Mouse (Mus musculus): ENCODE measurements at regions not wholly inside any gene's neighbourhood (a gene's known extent, or its start where the extent isn't known, plus 50 kb on each side); places are given as distances from the start of the nearest gene placed in this dataset.

GRCm38 (mm10) chr2:167821186-167821585 lies 110.7 kb upstream of the Ptpn1 start:
- CTCF ChIA-PET, result no interaction called here

GRCm38 (mm10) chr2:167818799-167819198 lies 113.1 kb upstream of the Ptpn1 start:
- CTCF ChIA-PET, result no interaction called here

DNA sequence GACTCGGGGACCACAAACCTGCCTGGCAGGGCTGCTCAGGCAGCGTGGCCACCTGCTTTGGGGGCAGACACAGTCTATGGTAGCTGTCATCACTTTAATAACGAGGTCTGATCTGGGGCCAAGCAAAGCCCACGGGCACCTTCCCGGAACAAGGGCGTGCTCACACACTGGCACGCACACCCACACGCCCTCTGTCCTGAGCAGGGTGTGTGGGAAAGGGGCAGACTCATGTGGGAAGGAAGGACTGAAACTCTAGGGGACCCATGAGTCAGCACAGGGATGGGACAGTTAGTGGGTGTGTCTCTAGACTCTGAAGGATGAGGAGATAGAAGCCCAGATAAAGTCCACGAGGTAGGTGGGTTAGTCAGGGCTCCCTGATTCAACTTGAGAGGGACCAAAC lies 114.8 kb upstream of the Ptpn1 start:
- CTCF ChIA-PET, result no interaction called here

DNA sequence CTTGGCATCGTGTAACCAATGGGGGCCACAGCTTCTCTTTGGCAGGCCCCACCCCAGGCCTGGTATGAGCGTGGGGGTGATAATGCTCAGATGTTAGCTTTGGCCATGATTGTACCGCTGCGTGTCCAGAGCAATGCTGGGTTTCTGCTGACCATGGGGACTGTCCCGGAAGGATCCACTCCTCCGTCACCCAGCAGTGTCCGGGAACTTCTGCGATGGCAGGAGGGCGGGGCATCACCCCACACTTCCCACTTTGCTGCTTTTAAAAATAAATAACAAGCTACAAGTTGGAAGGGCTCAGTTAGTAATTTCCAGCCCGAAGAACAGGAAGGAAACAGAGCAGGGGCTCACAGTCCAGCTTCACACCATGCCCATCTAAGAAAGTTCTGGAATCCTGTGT lies 116.7 kb upstream of the Ptpn1 start:
- CTCF ChIA-PET, result no interaction called here

GRCm38 (mm10) chr2:167809256-167809655 lies 119.6 kb upstream of the Tmem189 start:
- CTCF ChIA-PET, result no interaction called here

GRCm38 (mm10) chr2:167805629-167806304 lies 116.1 kb upstream of the Tmem189 start:
- CTCF ChIA-PET, result interaction anchor here (0.6 kb wide), 1 partner anchor 12 kb away, joined by 3 read pairs; no protein-coding TSS in a partner anchor

DNA sequence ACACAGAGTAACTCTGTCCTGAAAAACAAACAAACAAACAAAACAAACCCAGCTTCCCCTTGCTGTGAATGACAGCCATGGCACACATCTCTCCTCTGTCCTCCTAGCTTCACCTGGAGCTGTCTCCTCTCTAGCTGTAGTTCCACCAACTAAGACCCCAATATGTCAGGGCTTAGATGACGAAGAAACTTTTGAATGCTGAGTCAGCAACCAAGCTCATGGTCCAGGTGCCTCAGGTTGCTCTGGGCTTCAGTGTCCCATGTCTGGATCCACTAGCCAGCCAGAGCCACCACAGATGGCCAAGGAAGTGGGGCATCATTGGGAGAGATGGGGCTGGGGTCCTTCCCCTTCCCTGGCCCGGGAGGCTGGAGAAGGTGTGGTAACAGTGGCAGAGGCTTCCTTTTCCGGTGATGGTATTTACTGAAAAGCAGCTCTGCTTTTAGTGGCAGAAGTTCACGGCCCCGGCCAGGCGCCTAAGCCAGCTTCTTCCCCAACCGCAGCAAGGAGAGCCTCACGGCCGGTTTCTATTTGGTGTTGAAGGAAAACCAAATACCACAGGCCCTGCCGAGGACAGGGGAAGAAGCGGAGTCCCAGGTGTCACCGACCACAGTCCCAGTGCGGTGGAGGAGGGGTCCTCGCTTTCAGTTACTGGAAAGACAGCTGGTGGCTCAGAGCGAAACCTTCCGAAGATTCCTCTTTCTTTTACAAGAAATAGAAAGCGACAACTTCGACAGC lies 115.0 kb upstream of the Tmem189 start:
- CTCF ChIA-PET, result interaction anchor here (0.6 kb wide), 1 partner anchor 11 kb away, joined by 3 read pairs; no protein-coding TSS in a partner anchor

DNA sequence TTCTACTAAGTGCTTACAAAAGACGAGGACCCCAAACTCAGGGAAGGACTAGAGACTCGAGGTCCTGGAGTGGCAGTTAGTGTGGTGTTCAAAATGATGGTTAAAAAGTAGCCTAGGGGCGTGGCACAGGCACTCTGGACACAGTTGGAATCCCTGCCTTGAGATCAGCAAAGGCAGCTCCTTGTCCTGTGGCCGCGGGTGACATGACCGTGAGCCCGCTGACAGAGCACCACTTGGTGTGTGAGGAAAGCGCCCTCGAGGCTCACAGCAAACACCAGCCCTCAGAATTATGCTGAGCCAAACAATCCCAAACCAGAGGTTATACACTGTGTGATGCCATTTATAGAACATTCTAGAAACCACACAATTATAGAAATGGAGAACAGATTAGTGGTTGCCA lies 112.9 kb upstream of the Tmem189 start:
- CTCF ChIA-PET, result no interaction called here

DNA sequence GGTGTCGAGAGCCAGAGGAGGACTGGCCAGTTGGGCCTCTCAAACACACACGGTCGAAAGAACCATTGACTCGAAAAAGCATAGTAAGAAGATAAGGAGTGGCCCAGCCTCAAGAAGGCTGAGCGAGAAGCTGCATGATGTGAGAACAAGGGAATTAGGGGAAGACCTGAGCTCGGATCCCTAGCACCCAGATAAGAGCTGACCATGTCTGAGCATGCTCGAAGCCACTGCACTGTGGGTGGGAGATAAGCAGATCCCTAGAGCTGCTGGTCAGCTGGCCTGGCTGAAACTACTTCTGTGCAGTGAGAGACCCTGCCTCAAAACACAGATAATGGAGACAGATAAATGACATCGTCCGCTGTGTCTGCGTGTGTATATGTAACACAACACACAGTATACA lies 111.8 kb upstream of the Tmem189 start:
- CTCF ChIA-PET, result no interaction called here

DNA sequence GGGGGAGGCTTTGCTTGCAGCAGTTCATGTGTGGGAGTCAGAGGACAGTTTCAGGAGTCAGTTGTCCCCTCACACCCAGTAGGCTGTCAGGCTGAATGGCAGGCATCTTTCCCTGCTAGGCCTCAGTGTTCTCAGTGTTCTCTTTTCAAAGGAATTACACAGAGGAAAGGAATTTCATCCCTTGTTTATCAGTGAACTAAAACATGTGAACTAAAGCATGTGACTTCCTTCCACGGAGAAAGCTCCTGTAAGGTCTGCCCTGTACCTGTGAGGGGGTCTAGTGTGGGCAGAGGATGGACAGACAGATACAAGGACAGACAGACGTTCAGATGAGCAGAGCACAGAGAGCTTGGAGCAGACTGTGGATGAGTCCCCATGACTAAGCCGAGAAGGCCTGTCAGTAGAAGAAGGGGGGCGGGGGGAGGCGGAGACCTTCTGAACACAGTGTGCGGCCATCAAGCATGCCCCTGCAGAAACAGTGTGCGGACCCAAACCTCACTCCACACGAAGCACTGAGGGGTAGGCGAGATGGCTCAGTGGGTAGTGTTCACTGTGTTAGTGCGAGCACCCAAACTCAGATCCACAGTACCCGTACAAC lies 111.1 kb upstream of the Tmem189 start:
- CTCF ChIA-PET, result no interaction called here

GRCm38 (mm10) chr2:167799629-167800387 lies 110.2 kb upstream of the Tmem189 start:
- CTCF ChIA-PET, result no interaction called here

DNA sequence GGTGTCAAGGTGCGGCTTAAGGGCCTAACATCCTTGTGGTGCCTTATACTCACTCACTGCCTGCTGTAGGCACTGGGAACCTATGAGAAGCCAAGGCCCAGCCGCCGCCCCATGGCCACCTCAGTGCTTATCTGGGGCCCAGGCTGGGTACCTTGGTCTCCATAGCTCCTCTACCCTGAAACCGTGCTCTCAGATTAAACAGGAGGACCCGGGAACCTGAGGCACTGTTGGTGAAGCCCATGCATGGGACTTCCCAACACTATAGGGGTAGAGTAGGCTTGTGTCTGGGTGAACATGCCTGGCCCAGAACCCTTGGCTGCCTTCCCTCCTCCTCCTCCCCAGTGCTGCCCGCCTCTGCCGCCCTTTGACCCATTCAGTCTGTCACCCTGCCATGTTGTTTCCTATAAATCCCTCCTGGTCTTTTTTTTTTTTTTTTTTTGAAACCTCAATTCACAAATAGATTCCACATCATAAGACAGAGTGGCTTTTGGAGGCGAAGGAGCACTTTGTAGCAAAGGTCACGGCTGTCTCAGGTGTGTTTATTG lies 109.4 kb upstream of the Tmem189 start:
- CTCF ChIA-PET, result no interaction called here

- CTCF ChIA-PET, result no interaction called here
Observed at GRCm38 (mm10) chr2:167798076-167798782, 108.6 kb upstream of the Tmem189 start.

GRCm38 (mm10) chr2:167795491-167795890 lies 105.9 kb upstream of the Tmem189 start:
- CTCF ChIA-PET, result interaction anchor here (0.8 kb wide), 1 partner anchor 49 kb away, joined by 4 read pairs; no protein-coding TSS in a partner anchor

- CTCF ChIA-PET, result interaction anchor here (0.7 kb wide), 1 partner anchor 11 kb away, joined by 3 read pairs; no protein-coding TSS in a partner anchor
Observed at GRCm38 (mm10) chr2:167793916-167794315, 104.3 kb upstream of the Tmem189 start.

DNA sequence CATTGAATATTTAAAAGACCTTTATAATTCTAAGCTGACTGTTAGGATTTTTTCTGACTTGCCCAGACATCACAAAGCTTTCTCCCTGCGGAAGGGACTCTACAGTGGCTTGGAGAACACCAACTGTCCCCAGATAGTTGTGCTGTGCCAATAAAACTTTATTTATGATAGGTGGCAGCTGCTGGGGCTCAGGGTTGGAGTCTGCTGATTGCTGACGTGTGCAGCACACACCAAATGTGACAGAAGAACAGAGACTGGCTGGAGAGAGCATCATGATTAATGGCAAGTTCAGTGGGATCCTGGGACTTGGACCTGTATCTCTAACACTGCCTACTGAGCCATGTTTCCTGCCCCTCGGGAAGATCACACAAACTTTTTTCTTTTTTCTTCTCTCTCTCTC lies 103.1 kb upstream of the Tmem189 start:
- CTCF ChIA-PET, result interaction anchor here (0.7 kb wide), 1 partner anchor 1044 kb away, joined by 3 read pairs; no protein-coding TSS in a partner anchor

DNA sequence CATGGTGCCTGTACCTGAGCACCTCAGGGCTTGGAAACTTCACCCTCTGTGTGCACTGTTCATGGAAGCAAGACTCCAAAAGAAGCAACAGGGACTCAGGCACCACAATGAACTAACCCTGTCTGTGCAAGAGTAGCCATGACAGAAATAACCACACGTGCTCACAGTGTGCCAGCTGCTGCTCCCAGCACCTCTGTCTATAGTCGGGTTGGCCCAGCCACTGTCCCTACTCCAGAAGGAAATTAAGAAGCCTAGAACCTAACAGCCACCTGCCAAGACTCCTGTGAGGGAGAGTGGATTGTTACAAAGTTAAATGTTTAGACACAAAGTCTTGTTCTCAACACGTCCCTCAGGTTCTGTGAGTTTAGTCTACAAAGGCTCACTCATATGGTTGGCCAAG lies 102.7 kb upstream of the Tmem189 start:
- CTCF ChIA-PET, result interaction anchor here (0.7 kb wide), 1 partner anchor 1043 kb away, joined by 3 read pairs; no protein-coding TSS in a partner anchor

GRCm38 (mm10) chr2:167789471-167789923 lies 99.9 kb upstream of the Tmem189 start:
- CTCF ChIA-PET, result no interaction called here

DNA sequence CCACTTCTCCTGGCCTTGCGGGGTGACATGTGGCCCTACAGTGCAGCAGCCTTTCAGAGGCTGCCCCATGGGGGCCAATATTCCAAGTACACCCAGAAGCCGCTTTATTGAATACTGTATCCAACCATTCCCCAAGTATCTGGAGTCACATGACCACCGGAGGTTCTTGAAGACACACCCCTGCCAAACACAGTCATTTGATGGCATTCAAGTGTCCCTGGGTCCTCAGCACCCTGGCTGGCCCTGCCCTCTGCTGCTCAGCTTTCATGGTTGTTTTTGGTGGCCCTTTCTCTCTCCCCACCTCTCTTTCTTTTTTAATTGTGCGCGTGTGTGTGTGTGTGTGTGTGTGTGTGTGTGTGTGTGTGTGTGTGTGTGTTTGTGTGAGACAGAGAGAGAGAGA lies 97.3 kb upstream of the Tmem189 start:
- CTCF ChIA-PET, result interaction anchor here (0.7 kb wide), 1 partner anchor 98 kb away, joined by 3 read pairs; the partner anchor contains the start of gene Cebpb

DNA sequence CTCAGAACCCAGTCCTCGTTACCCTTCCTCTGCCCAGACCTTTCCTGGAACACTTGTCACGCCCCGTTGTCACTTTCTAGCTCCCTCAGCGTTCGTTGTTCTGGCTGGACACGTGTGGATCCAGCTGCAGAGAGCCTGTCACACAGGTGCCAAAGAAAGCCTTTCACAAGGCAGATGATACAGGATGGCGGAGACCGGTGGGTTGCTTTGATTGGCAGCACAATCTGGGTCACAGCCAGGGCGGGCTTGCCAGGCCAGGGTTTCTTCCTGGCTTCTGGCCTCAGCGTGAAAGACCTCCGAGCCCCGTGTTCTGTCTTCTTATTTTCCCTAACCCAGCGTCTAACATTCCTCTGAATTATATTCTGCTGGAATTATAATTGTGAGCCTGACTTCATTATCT lies 94.7 kb upstream of the Tmem189 start:
- CTCF ChIA-PET, result interaction anchor here (0.7 kb wide), 2 partner anchors 27 to 47 kb away, joined by 3 to 6 read pairs; no protein-coding TSS in a partner anchor

DNA sequence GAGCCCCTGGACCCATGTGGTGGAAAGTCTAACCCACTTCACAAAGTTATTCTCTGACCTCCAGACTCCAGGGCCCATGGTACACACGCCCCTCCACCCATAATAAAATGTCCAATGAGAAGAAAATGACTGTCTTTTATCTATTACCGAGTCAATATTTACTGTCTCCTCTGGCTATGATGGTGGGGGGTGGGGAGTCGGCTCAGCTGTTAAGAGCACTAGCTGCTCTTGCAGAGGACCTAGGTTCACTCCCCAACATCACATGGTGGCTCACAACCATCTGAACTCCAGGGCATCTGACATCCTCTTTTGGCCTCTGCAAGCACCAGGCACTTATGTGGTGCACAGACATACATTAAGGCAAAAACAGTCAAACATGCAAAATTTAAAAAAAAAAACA lies 93.8 kb upstream of the Tmem189 start:
- CTCF ChIA-PET, result no interaction called here
